Mouse (Mus musculus): Measurements from ENCODE around the gene Cacna2d3. TPM values are rescaled to one million over a fixed set of nuclear protein-coding genes. Genes with fewer than 3 reads are reported as not detected.

Cacna2d3 gene
- total RNA-seq, 2 experiments from 2014 or later, result 0.08 TPM; not detected in 1

- ATAC-seq (replicated peaks; ENCODE audit: low FRiP score, poor library complexity, severe bottlenecking), result no peak
These were observed 72.9 kb downstream of the Cacna2d3 start for GRCm38 (mm10) chr14:29648721-29649120.

GRCm38 (mm10) chr14:29645421-29645820, 76.2 kb downstream of the Cacna2d3 start:
- ATAC-seq (replicated peaks; ENCODE audit: low FRiP score, poor library complexity, severe bottlenecking), result no peak

DNA sequence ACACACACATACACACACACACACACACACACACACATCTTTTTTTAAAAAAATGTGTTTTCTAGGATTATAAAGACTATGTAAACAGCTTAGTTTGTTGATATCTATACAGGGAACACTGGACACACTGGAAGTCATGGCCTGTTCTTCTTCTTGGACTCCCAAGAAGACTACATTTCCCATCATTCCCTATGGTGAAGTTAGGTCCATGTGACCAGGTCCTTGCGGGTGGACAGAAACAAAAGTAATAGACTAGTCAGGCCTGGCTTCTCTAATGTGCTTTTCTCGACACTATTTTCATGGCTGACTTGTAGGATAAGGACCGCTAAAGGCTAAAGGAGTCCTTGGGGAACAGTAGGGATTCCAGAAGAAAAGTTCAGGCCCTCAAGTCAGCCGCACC, 78.4 kb downstream of the Cacna2d3 start:
- ATAC-seq (replicated peaks; ENCODE audit: low FRiP score, poor library complexity, severe bottlenecking), result no peak

DNA sequence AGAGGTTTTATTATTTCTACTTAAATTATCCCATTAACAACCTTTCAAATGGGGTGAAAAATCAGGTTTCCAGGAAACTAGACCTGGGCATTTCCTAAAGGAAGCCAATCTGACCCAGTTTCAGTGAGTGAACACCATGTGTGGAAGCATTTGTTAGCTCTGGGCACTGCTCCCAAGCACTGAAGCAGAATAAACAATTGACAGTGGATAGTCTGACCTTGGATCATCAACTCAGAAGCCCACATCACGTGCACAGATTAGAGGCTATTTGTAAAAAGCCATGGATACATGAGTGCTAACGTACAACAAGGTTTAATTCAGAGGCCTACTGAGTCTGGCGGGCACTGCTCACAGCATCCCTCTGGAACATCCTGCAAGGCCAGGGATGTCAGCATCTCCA, 82.4 kb downstream of the Cacna2d3 start:
- ATAC-seq (replicated peaks; ENCODE audit: low FRiP score, poor library complexity, severe bottlenecking), result no peak

DNA sequence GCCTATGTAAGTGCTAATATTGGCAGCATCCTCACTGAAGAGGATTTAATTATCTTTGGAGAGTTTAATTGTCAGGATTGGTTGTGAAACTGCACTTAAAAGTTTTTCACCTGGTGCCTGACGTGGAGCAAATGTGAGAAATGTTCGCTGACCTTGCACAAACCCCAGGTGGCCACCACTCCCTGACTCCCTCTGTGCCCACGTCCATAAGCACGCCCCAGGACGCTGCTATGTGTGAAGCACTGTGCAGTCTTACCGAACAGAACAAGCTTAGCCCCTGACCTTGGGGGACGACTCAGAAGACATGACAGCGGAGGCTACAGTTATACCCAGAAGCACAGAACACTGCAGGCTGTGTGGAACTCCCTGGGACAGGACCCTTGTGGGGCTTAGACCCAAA, 93.5 kb downstream of the Cacna2d3 start:
- ATAC-seq (replicated peaks; ENCODE audit: low FRiP score, poor library complexity, severe bottlenecking), result no peak

- no peak for ATAC-seq (replicated peaks; ENCODE audit: low FRiP score, poor library complexity, severe bottlenecking)
These were observed 109.2 kb downstream of the Cacna2d3 start for GRCm38 (mm10) chr14:29612436-29612835.

- no peak for ATAC-seq (replicated peaks; ENCODE audit: low FRiP score, poor library complexity, severe bottlenecking)
These were observed 112.9 kb downstream of the Cacna2d3 start for GRCm38 (mm10) chr14:29608761-29609160.

DNA sequence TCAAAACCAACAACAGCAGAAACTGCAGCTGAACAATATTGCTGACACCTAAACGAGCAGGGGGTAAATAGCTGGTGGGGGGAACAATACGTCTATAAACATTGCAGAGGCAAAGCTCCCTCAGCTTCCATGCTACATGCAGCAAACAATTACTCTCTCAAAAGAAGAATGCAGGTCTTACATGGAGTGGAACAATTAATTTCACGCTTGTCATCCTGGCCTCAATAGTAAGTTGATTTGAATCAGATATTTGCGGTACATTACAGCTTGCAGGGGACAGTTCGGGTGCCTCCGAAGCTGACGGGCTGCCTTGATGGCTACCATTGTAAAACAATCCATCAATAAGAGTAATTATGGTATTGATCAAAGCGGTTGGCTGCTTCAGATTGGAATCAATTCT, 122.2 kb downstream of the Cacna2d3 start:
- ATAC-seq (replicated peaks; ENCODE audit: low FRiP score, poor library complexity, severe bottlenecking), result no peak

DNA sequence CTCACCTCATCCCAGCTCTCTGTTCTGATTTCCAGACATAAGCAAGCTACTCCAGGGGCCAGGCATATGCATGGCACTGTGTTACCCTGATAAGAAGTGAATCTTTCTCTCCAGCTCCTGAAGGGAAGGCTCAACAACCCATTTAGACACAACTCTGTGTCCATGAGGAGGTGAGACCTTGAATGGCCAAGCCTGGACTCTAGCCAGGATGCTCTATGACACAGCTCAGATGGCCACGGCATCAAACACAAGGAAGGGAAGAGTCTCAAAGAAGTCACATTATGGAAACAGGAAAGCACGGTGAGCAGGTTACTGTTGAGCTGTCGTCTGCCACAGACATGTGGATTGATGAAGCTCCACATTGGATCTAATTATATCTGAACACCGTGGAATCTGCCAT, 128.8 kb downstream of the Cacna2d3 start:
- ATAC-seq (replicated peaks; ENCODE audit: low FRiP score, poor library complexity, severe bottlenecking), result no peak

GRCm38 (mm10) chr14:29589628-29590027, 132.0 kb downstream of the Cacna2d3 start:
- no peak for ATAC-seq (replicated peaks; ENCODE audit: low FRiP score, poor library complexity, severe bottlenecking)

- no peak for ATAC-seq (replicated peaks; ENCODE audit: low FRiP score, poor library complexity, severe bottlenecking)
These were observed 139.7 kb downstream of the Cacna2d3 start for GRCm38 (mm10) chr14:29581961-29582360.

DNA sequence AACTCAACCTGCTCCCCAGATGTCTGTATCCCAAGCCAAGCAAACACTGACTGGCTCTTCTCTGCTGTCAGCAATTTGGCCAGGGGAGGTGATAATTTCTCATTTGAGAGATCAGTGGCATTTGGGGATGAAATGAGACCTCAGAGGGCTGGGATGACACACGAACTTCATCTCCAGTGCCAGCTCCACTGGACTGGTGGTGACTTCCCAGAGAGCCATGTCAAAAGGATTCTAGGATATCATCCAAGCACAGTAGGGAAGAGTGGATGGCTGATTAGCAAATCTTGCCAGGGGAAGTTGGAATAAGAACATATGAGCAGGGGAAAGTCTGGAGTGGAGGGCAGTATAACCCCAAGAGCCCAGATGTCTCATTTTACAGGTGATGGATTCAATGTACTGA, 143.9 kb downstream of the Cacna2d3 start:
- no peak for ATAC-seq (replicated peaks; ENCODE audit: low FRiP score, poor library complexity, severe bottlenecking)

DNA sequence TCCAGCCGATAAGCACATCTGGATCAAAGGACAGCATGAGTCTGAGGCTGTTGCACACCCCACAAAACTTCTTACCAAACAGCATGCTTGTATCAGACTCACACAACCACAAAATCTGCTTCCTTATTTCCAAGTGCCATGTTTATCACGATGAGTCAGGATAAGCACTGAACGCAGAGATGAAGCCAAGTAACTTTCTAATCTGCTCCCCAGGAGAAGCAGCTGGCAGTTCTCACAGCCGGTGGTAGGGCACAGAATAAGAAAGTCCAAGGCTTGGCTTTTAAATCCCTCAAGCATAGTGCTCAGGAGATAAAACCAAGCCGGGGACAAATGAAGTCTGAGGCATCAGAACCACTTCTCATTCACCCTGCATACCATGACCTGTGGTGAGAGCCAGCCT, 146.1 kb downstream of the Cacna2d3 start:
- no peak for ATAC-seq (replicated peaks; ENCODE audit: low FRiP score, poor library complexity, severe bottlenecking)

DNA sequence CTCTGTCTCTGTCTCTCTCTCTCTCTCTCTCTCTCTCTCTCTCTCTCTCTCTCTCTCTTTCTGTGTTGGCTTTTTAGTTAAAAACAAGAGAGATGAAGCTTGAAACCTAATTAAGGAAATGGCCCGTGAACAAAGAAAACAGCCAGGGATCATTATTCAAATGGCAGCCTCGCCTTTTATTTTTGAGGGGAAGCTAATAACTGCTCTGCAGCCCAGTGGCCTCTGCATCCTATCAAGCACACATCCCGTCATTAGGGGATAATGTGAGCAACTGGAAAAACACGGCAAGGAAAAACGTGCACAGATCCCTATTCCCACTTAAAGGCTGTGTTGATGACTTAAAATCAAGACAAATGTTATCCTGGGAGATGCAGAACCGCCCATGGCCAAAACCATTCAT, 159.0 kb downstream of the Cacna2d3 start:
- no peak for ATAC-seq (replicated peaks; ENCODE audit: low FRiP score, poor library complexity, severe bottlenecking)

GRCm38 (mm10) chr14:29561122-29561834, 160.4 kb downstream of the Cacna2d3 start:
- no peak for ATAC-seq (replicated peaks; ENCODE audit: low FRiP score, poor library complexity, severe bottlenecking)

DNA sequence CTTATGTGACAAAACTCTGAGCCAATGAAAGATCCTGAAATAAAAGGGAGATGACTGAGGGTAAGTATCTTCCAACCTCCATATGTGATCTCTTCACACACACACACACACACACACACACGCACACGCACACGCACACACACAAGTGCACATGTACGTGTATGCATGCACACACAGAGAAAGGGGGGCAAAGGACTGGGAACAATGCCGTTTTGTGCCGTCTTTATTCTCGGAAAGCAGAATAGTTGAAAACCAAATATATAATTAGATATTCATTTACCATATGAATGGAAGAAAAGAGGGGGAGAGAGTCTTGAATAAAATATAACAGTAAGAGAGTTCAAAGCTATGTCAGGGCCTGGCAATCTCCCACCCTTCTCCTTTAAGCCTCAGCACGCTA, 163.2 kb downstream of the Cacna2d3 start:
- ATAC-seq (replicated peaks; ENCODE audit: low FRiP score, poor library complexity, severe bottlenecking), result no peak

- no peak for ATAC-seq (replicated peaks; ENCODE audit: low FRiP score, poor library complexity, severe bottlenecking)
These were observed 165.5 kb downstream of the Cacna2d3 start for GRCm38 (mm10) chr14:29556152-29556551.

DNA sequence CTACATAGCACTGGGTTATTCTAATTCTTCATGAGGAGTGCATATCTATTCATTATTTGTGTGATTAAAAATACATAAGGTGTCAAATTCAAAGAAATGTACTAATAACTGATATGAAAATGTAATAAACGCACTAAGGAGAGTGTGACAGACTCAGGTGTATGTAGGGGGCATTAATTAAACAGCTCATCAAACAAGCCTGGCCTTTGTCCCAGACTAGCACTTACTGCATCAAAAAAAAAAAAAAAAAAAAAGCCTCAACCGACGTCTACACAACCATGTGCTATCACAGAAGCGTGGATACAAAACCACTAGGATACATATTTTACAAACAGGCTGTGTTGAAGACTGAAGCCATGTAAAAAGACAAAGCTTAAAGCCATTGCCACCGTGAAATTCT, 169.2 kb downstream of the Cacna2d3 start:
- ATAC-seq (replicated peaks; ENCODE audit: low FRiP score, poor library complexity, severe bottlenecking), result no peak

- ATAC-seq (replicated peaks; ENCODE audit: low FRiP score, poor library complexity, severe bottlenecking), result no peak
These were observed 173.0 kb downstream of the Cacna2d3 start for GRCm38 (mm10) chr14:29548646-29549045.

GRCm38 (mm10) chr14:29530516-29530915, 191.1 kb downstream of the Cacna2d3 start:
- no peak for ATAC-seq (replicated peaks; ENCODE audit: low FRiP score, poor library complexity, severe bottlenecking)

GRCm38 (mm10) chr14:29528696-29529095, 193.0 kb downstream of the Cacna2d3 start:
- no peak for ATAC-seq (replicated peaks; ENCODE audit: low FRiP score, poor library complexity, severe bottlenecking)

Measured in erythroid progenitor cell, adult 5-6 weeks (primary cell).